Mouse (Mus musculus) retina, postnatal 7 days (tissue): ENCODE data around the gene Atp13a2.
A peak's percentile ranks its signal among the peaks of the same experiment; 100 is the strongest.

Source experiments
- DNase-seq: peaks from one replicate; pipeline ENCODE4 v3.0.0-alpha.2; 2012; ENCODE audit warnings: low read depth, low spot score

The Atp13a2 gene

DNA sequence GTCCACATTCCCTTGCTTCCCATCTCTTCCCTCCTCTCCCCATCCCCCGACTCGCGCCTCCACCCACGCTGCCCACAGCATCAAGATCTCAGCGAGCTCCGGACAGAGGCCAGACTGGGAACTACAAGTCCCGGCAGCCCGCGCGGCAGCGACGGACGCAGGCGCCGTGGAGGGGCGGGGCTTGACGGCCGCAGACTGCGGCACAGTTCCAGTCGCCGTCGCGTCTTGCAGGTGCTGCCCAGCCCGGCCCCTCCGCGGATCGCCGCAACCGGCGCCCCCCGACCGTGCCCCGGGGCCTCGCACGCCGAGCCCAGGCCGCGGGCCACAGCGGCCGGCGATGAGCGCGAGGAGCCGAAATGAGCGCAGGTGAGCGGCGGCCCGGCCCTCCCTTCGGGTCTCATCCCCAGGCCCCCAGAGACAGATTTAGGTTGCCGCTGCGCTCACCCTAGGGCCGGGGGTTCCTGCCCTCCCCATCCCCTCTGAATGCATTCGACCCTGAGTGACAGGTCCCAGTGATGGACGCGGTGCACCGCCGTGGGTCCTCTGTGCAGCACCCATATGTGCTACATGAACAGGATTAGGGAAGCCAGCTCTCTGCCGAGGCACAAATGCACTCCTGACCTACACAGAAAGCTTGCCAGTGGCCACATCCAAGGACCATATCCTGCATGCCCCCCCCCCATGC lies at the start of gene Atp13a2:
TSS of gene Atp13a2 (plus strand) at position 163 of the 685 bp plus-strand sequence.
- DNase-seq = peak; percentile 74

DNA sequence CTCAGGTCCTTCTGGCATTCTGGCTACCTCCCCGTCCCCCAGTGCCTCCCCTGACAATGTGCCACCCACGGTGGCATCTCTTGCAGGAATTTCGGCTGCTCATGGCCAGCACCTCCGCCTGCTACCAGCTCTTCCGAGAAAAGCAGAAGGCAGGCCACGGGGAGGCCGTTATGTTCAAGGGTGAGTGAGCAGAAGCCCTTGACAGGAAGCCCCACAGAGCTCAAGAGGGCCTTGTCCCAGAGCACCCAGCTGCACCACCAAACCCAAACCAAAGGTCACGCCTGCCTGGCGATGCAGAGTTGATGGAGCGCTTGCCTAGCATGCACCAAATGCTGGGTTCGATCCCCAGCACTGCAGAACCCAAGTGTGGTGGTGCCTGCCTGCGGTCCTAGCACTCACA lies 42.3 kb upstream of the Atp13a2 start:
- DNase-seq = no peak

DNA sequence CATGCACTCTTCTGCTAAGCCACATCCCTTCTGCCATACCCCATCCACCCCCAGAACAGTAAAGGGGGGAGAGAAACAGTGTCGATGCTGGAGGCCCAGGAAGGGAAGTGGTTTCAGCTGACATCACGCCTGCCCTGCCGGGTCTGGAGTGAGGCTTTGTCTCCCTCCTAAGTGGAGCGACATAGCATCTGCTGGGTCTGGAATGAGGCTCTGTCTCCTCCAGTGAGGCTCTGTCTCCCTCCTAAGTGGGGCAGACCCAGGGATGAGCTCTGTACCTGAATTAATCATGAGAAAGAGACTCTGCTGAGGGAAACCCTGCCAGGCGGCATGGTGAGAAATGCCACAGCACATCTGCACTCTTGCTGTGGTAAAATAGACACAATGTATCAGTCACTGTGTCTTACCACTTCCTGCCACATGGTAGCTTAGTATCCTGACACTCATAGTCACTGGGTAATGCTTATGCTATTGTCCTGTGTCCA lies 41.7 kb upstream of the Atp13a2 start:
- DNase-seq = no peak

DNA sequence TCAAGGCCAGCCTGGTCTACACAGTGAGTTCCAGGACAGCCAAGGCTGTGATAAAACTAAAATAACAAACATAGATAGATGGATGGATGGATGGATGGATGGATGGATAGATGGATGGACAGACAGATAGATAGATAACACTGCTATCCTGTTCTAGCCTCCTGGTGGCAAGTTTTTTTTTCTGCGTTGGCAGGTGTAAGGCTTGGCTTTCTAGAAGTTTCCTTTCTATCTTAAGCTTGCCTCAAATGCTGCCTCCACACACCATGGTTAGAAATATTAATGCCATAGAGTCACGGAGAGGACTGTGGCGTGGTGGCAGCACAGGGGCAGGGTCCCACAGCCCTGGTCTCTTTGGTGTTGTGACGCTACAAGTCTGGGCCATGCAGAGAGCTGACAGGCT lies 41.1 kb upstream of the Atp13a2 start:
- no peak for DNase-seq

DNA sequence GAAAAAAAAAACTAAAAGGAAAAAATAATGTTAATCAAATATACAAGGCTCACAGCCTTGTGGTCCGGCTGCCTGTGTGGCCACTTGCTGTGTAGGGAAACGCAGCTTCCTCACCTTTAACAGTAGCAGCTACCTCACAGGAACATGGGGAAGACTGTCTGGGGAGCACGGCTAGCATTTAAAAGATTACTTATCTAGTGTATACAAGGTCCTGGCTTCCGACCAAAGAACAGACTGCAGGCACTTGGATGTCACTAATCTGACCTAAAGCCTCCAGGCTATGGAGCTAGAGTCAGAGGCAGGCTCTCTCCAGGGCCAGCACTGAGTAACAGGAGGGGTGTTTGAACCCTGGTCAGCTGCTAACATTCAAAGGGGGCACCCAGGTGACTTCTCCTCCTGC lies 40.6 kb upstream of the Atp13a2 start:
- DNase-seq = no peak

DNA sequence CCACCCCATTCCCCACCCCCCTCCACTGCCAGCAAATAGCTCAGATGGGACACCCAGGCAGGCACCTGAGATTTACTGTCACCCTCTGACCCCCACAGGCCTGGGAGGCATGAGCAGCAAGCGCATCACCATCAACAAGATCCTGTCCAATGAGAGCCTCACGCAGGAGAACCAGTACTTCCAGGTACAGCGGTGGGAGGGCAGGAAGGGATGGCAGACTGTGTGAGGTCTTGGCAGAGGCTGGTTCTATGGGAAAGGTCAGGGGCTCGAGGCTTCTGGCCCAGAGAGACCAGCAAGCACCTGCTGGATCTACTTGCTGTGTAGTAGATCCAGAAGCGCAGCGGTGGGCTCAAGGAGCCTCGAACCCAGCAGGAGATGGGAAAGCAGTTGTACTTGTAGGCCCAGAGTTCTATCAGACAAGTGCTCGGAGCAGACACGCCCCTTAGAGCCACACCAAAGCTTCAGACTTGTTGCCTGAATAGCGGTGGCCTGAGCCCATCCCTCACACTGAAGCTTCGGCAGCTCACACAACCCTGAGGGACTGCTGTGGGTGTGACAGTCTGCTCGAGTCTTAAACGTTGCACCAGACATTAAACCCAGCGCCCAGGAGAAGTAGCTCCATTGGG lies 40.0 kb upstream of the Atp13a2 start:
- no peak for DNase-seq

DNA sequence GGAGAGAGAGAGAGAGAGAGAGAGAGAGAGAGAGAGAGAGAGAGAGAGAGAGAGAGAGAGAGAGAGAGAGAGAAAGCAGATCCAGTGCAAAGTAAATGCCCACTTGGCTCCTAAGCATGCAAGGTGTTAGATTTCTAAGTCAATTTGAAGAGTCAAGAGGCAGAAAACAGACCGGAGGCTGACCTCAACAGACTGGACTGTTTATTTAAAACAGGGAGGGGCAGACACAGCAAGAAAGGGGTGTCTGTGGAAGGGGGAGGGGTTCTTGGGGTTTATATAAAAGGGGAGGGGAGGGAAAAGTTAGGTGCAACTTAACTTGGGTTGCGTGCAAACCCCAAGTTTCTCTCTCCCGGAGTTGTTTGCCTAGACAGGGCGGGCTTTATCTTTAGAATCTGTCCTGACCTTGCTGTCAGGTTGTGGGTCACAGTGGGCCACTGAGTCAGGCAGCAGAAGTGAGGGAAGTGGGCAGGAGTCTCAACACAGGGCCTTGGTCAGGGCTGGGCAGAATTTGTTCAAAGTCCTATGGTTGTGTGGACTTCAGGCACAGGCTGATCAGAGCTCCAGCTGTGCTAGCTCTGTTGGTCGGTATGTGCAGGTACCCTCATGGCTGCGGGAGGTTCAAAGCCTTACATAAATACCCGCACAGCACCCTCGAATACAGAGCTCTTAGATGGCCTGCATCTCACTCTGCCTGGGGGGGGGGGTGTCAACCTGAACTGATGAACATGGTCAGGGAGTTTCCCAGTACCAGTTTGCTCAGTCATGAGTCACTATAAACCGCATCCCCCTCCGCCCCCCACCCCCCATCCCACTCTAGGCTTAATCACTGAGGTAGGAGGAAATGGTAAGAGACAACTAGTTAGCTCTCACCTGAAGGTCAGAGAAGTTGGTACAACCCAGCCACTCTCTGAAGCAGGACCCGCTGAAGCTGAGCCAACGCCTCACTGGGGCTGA lies 38.9 kb upstream of the Atp13a2 start:
- DNase-seq = no peak

DNA sequence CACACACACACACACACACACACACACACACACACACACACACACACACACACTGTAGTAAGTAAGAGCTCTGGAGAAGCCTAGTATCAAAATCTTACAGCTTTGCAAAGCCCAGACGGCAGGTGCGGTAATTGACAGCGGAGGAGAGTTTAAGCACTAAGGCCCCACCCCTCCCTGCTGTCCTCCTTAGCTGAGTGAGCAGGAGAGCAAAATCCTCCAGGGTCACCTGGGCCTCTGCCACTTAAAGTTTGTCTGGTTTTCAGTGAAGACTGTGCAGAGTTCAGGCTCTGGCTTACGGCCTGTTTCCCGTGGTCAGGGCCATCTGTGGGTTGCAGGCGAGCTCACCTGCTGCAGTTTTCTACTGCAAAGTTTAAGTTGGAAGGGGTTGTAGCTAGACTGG lies 38.2 kb upstream of the Atp13a2 start:
- DNase-seq = no peak

DNA sequence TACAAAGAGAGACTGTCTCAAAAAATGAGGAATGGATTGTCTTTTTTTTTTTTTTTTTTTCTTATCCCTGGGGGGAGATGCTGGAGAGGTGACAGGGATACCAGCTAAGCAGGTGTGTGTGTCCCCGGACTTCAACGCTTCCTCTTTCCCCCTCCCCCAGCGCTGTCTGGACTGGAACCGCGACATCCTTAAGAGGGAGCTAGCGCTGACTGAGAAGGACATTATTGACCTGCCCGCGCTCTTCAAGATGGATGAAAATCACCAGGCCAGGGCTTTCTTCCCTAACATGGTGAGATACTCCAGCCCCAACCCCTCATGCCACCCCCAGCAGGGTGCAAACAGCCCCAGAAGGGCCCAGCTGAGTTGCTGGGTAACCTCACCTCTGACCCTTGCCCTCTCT lies 37.6 kb upstream of the Atp13a2 start:
- DNase-seq = no peak

DNA sequence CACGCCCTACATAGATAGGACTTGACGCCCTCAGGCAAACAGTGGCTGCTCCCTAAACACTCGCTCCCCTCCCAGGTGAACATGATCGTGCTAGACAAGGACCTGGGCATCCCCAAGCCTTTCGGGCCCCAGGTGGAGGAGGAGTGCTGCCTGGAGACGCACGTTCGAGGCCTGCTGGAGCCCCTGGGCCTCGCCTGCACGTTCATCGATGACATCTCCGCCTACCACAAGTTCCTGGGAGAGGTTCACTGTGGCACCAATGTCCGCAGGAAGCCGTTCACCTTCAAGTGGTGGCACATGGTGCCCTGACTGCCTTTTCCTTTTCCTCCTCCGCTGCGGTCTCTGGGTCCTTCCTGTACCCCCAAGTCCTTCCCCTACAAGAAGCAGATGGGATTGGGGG lies 37.1 kb upstream of the Atp13a2 start:
- DNase-seq = no peak

DNA sequence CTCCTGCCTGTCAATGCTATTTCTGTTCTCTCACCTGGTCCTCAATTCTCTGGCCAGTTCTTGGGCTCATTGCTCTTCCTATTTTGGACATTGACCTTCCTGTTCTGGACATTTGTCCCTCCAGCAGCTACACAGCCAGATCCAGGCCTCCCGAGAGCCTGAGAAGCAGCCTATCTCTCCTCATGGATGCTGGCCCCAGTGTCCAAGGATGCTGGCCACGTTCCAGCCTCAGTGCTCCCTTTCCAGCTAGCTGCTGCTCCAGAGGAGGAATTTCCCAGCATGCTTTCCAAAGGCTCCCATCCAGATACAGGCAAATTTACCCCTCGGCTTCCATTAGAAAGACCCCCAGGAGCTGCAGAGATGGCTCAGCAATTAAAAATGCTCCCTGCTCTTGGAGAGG lies 36.1 kb upstream of the Atp13a2 start:
- no peak for DNase-seq

DNA sequence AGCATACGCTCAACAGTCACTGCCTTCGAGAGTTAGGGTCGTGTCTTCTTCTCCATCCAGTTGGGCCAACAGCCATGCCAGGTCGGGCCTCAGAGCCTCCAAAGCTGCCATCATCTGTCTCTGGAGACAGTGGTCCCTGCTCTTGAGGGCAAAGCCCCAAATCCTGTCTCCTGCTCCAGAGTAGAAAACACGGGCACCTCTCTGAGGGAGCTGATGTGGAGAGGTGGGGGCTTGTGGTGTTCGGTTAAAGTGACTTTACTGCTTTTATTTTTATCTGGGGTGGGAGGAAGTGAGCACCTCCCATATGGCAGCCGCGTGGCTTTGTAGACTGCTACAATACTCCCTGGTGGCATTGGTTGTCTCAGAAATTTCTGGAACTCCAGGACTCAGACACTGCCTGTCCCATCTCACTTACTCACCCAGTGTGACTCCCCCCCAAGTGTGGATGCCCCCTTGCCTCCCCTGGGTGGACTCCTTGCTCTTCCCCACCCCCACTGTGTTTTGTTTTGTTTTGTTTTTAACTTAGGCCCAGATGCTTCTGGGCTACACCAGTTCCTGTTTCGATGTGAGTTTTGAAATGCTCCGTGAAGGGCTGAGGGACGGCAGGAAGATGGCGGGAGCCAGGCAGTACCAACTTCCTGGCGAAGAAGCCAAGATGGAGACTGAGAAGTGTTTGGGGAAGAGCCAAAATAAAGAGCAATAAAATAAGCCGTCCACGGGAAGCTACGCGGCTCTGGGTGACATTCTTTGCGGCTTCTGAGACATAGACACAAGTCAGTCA lies 34.6 kb upstream of the Atp13a2 start:
- no peak for DNase-seq

DNA sequence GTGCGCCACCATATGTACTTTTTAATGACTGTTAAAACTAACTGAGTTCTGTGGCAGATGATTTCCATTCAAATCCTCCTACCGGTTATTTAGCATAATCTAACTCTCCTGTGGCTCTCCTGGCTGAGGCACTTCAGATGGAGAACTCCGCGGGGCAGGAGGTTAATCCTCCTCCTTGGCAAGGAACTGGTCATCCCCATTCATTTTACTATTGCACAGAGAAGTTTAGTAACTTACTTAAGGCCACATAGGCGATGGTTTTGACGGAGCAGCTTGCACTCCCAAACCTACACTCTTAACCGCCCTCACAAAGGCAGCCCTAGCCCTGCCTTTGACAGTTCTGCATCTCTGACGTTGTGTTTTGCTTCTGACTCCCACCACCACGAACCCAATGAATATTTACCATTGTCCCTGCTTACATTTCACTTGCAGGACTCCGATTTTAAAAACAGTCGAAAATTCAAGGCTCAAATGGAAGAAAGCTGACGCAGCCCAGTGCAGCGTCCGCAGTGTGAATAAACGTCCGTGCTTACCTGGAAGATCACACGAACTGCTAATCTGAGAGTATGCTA lies 29.5 kb upstream of the Atp13a2 start:
- DNase-seq = no peak

DNA sequence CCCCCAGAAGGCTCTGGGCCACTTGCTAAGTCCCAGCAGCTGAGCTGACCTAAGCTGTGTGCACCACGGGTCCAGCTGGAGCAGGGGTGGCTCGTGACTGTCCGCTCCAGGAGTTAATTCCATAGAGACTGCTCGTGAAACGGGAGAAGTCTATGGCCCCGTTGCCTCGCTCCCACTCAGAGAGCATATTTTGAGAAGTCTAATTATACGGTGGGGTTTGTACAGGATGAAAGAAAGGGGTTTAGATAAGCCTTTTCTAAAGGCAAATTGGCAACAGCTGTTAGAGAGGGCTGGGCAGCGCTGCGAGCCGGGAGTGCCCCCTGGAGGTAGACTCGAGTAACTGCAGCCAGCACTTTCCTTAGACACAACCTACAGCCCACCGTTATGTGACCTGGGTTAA lies 28.9 kb upstream of the Atp13a2 start:
- peak; percentile 77 for DNase-seq

DNA sequence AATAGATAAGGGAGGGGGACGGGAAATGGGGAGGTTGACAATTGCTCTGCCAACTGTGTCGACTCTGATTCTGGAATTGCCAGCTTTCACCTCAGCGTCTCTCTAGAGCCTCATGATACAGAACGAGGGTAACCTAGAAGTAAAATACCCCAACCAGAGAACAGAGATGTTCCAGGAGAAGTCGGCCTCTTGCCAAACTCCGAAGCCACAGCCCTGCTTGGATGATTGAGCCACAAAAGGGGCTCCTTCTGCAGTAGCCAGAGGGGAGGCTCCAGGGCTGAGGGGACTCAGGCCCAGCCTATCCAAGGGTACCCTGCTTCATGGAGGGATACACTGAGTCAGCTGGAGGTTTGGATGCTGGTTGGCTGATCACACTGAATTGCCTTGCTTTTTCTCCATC lies 28.4 kb upstream of the Atp13a2 start:
- DNase-seq = no peak

DNA sequence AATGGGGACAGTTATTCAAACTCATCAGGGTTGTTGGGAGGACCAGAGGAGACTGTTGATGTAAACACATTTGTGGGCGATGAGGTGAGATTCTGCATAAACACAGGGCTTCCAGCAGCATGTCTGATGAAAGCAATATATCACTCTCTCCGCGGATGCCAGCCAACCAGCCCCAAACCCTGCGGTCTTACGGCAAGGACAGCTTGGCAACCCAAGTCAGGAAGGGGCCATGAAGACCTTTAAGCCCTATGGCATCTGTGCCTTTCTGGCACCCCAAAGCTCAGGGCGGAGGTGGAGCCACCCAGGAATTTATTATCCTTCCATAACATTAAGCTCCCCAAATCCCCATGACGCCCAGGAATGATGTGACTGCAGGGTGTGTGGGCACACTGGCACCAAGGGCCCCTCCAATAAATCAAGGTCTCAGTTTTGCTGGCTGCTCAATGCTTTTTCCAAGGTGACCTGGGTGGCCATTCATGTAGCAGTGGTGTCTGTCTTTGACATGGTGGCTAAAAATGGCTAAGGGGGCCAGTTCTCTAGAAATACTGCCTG lies 27.5 kb upstream of the Atp13a2 start:
- no peak for DNase-seq

DNA sequence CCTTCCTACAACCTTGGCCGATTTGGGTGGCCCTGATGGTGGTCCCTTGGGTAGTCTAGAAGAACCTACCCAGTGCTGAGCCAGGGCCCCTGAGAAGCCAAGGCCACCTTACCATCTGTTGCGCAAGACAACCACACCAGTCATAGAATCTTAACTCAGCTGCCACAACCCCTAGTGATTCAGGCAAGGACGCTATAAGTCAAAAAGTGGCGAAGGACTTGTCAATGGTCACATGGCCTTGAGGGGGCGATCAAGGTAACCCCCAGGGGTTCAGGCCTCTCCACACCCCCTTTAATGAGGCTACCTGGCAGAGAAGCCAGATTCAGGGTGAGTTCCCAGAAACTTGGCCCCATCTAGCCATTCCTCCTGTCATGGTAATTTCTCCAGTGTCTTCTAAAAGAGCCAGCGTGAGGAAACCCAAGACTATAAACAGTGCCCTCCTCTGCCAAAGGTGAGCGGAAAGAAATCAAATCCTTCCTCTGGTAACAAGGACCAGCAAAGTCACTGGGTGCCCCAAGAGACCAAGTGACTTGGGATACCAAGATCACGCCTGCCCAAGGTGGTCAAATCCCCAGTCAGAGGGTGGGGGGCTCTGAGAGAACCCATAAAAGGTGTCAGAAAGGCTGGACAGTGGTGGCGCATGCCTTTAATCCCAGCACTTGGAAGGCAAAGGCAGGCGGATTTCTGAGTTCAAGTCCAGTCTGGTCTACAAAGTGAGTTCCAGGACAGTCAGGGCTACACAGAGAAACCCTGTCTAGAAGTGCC lies 26.8 kb upstream of the Atp13a2 start:
- DNase-seq = no peak

DNA sequence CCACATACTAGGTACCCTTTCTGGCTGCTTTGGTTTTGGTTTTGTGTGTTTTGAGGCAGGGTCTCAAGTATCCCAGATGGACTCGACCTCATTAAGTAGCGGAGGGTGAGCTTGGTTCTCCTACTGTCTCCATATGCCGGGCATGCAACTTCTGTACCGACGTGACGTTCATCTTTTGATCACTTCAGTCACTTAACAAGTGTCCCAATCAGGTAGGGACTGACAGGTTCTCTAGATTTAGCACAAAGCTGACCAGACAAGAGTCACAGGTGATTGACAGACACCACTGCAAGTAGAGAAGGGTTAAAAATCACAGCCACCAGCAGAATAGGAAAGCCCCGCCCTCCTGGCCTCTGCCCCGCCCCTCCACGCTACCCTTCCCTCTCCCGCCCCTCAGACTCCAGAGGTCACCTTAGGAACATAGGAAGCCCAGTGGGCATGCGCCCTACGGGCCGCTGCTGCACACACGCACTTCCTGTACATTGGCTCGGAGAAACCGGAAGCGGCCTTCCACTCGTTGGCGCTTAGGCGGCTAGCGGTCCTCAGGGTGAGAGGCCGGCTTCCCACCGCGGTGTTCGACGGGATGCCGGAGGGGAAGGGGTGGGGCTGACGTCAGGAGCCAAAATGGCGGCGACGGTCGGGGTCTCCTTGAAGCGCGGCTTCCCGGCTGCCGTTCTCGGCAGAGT lies 25.7 kb upstream of the Atp13a2 start, which contains the start of gene Sdhb:
TSS of gene Sdhb (plus strand) at position 423 of the 686 bp plus-strand sequence.
- peak; percentile 97 for DNase-seq

DNA sequence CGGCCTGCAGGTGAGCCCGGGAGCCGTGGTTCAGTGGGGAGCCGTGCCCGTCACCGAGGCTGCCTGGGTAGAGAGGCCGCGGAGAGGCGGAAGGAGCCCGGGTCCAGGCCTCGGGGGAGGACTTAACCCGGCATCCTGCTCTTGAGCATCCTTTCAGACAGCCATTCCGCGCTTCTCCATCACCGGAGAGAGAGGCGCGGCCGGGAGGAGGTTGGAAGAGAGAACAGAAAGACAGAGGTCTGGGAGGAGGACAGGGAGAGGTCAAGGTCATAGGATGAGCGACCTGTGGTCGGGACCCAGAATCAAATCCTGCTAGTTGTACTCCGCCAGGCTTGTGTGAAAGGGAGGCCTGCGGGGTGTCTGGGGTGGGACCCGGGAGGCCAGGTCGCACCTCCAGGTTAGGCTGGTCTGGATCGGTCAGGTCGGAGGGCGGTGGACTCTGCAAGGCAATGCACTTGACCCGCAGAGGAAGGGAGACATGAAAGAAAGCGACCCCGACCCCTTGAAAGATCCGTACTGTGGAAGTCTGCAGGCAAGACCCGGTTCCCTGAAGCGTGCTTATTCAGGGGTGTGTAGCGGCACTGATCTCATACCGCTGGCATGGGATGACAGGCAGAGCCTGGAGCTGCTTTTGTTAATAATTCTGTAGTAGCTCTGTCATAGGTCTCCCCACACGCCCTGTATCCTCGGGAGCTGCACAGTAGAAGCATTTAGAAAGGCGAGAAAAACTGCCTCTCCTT lies 25.0 kb upstream of the Atp13a2 start:
- DNase-seq = no peak
